Mouse (Mus musculus): ENCODE measurements at regions not wholly inside any gene's neighbourhood (a gene's known extent, or its start where the extent isn't known, plus 50 kb on each side); places are given as distances from the start of the nearest gene placed in this dataset.

- DNase-seq (ENCODE audit: extremely low spot score in 1 of 2, low spot score in 2 of 2): no peak
- intact Hi-C loops (cut with DNase I): no loop called here
- H3K27ac ChIP-seq: no peak overlapping the region
- H3K4me3 ChIP-seq: no peak overlapping the region
- no peak for TF ChIP-seq CTCF (IDR thresholded peaks at IDR 0.05)
Observed at GRCm38 (mm10) chr3:39253076-39253475, 366.3 kb downstream of the Fat4 start.

- H3K4me3 ChIP-seq: no peak overlapping the region
- intact Hi-C loops (cut with DNase I): no loop called here
- no peak overlapping the region for H3K27ac ChIP-seq
- DNase-seq (ENCODE audit: extremely low spot score in 1 of 2, low spot score in 2 of 2): no peak
- TF ChIP-seq CTCF (IDR thresholded peaks at IDR 0.05): no peak
Observed at GRCm38 (mm10) chr3:39264671-39265430, 378.1 kb downstream of the Fat4 start.

GRCm38 (mm10) chr3:39265606-39266005, 378.9 kb downstream of the Fat4 start:
- no peak overlapping the region for H3K4me3 ChIP-seq
- no peak for TF ChIP-seq CTCF (IDR thresholded peaks at IDR 0.05)
- H3K27ac ChIP-seq: no peak overlapping the region
- intact Hi-C loops (cut with DNase I): no loop called here
- DNase-seq (ENCODE audit: extremely low spot score in 1 of 2, low spot score in 2 of 2): no peak

- TF ChIP-seq CTCF (IDR thresholded peaks at IDR 0.05): no peak
- intact Hi-C loops (cut with DNase I): no loop called here
- Histone ChIP-seq H3K4me3 (no peak overlapping the region), H3K27ac (no peak overlapping the region)
- no peak for DNase-seq (ENCODE audit: extremely low spot score in 1 of 2, low spot score in 2 of 2)
Observed at GRCm38 (mm10) chr3:39269388-39269787, 382.6 kb downstream of the Fat4 start.

- no peak for TF ChIP-seq CTCF (IDR thresholded peaks at IDR 0.05)
- intact Hi-C loops (cut with DNase I): no loop called here
- Histone ChIP-seq H3K4me3 (no peak overlapping the region), H3K27ac (no peak overlapping the region)
- DNase-seq (ENCODE audit: extremely low spot score in 1 of 2, low spot score in 2 of 2): no peak
Observed at GRCm38 (mm10) chr3:39272616-39273015, 385.9 kb downstream of the Fat4 start.

GRCm38 (mm10) chr3:39276897-39277296, 390.2 kb downstream of the Fat4 start:
- TF ChIP-seq CTCF (IDR thresholded peaks at IDR 0.05): no peak
- intact Hi-C loops (cut with DNase I): no loop called here
- no peak overlapping the region for H3K27ac ChIP-seq
- no peak overlapping the region for H3K4me3 ChIP-seq
- no peak for DNase-seq (ENCODE audit: extremely low spot score in 1 of 2, low spot score in 2 of 2)

GRCm38 (mm10) chr3:39277310-39277709, 390.6 kb downstream of the Fat4 start:
- no peak for TF ChIP-seq CTCF (IDR thresholded peaks at IDR 0.05)
- no peak for DNase-seq (ENCODE audit: extremely low spot score in 1 of 2, low spot score in 2 of 2)
- Histone ChIP-seq H3K4me3 (no peak overlapping the region), H3K27ac (no peak overlapping the region)
- intact Hi-C loops (cut with DNase I): no loop called here

GRCm38 (mm10) chr3:39295255-39295654, 408.5 kb downstream of the Fat4 start:
- intact Hi-C loops (cut with DNase I): no loop called here
- no peak overlapping the region for H3K4me3 ChIP-seq
- no peak overlapping the region for H3K27ac ChIP-seq
- no peak for TF ChIP-seq CTCF (IDR thresholded peaks at IDR 0.05)
- DNase-seq (ENCODE audit: extremely low spot score in 1 of 2, low spot score in 2 of 2): no peak

- no peak for TF ChIP-seq CTCF (IDR thresholded peaks at IDR 0.05)
- H3K4me3 ChIP-seq: no peak overlapping the region
- H3K27ac ChIP-seq: no peak overlapping the region
- intact Hi-C loops (cut with DNase I): no loop called here
- DNase-seq (ENCODE audit: extremely low spot score in 1 of 2, low spot score in 2 of 2): no peak
Observed at GRCm38 (mm10) chr3:39296257-39296656, 409.5 kb downstream of the Fat4 start.

- H3K4me3 ChIP-seq: no peak overlapping the region
- intact Hi-C loops (cut with DNase I): no loop called here
- DNase-seq (ENCODE audit: extremely low spot score in 1 of 2, low spot score in 2 of 2): no peak
- no peak overlapping the region for H3K27ac ChIP-seq
- no peak for TF ChIP-seq CTCF (IDR thresholded peaks at IDR 0.05)
Observed at GRCm38 (mm10) chr3:39309487-39309886, 422.7 kb downstream of the Fat4 start.

GRCm38 (mm10) chr3:39313563-39313962, 426.8 kb downstream of the Fat4 start:
- TF ChIP-seq CTCF (IDR thresholded peaks at IDR 0.05): no peak
- Histone ChIP-seq H3K4me3 (no peak overlapping the region), H3K27ac (no peak overlapping the region)
- no peak for DNase-seq (ENCODE audit: extremely low spot score in 1 of 2, low spot score in 2 of 2)
- intact Hi-C loops (cut with DNase I): no loop called here

GRCm38 (mm10) chr3:39320851-39321250, 434.1 kb downstream of the Fat4 start:
- Histone ChIP-seq H3K27ac (no peak overlapping the region), H3K4me3 (no peak overlapping the region)
- no peak for TF ChIP-seq CTCF (IDR thresholded peaks at IDR 0.05)
- intact Hi-C loops (cut with DNase I): no loop called here
- DNase-seq (ENCODE audit: extremely low spot score in 1 of 2, low spot score in 2 of 2): no peak

GRCm38 (mm10) chr3:39322225-39322624, 435.5 kb downstream of the Fat4 start:
- intact Hi-C loops (cut with DNase I): no loop called here
- Histone ChIP-seq H3K4me3 (no peak overlapping the region), H3K27ac (no peak overlapping the region)
- DNase-seq (ENCODE audit: extremely low spot score in 1 of 2, low spot score in 2 of 2): no peak
- TF ChIP-seq CTCF (IDR thresholded peaks at IDR 0.05): no peak

Data from left cerebral cortex, adult 2 months (tissue).